ENCODE assay signal across 19 mouse cellular contexts in genomic region chr8:106147868-106148565, GRCm38 (mm10). TPM values are rescaled to one million over a fixed set of nuclear protein-coding genes. Genes with fewer than 3 reads are reported as not detected.
DNase-seq lines count a peak whose midpoint lies in the region; ATAC-seq and TF ChIP-seq lines count a peak whose summit lies in the region.
"Had no signal": no experiment of that assay in that cellular context is flagged by ENCODE, and none has a peak within 500 bp of the region (broad histone marks: within the 10 kb centered on the region; RNA-seq: fewer than 3 reads in every experiment).

No protein-coding gene starts in this region.

- H3K4me1 ChIP-seq in heart, embryonic 10.5 days, result peaks cover 22% of the 10 kb centered on the region
- peaks cover 13% of the 10 kb centered on the region for H3K4me1 ChIP-seq in testis, adult 2 months (ENCODE audit: control insufficient read depth, insufficient read depth, low read length)
- peaks cover 11% of the 10 kb centered on the region for H3K4me1 ChIP-seq in forebrain, embryonic 12.5 days

- no peaks in the 10 kb centered on the region for H3K27me3 ChIP-seq in heart, embryonic 10.5 days (ENCODE audit: insufficient read depth, poor library complexity, severe bottlenecking)
- H3K27me3 ChIP-seq in testis, adult 2 months (ENCODE audit: control insufficient read depth, insufficient read depth, low read length), result no peaks in the 10 kb centered on the region
- 0 out of 2 replicates have a peak, but pooled peaks cover 9% of the 10 kb centered on the region for H3K27me3 ChIP-seq in forebrain, embryonic 12.5 days
- H3K27me3 ChIP-seq: embryonic facial prominence, embryonic 13.5 days; forebrain, embryonic 13.5 days; kidney, embryonic 15.5 days; limb, embryonic 13.5 days; Patski had no signal

- H3K36me3 ChIP-seq in heart, embryonic 10.5 days, result no peaks in the 10 kb centered on the region
- H3K36me3 ChIP-seq in testis, adult 2 months (ENCODE audit: control insufficient read depth, insufficient read depth, low read length), result no peaks in the 10 kb centered on the region
- no peaks in the 10 kb centered on the region for H3K36me3 ChIP-seq in forebrain, embryonic 12.5 days (replicated peaks)
- H3K36me3 ChIP-seq: kidney, embryonic 15.5 days; limb, embryonic 13.5 days had no signal

- H3K9ac ChIP-seq in forebrain, embryonic 12.5 days, result no peak overlapping the region
- H3K9ac ChIP-seq: embryonic facial prominence, embryonic 13.5 days; forebrain, embryonic 13.5 days; kidney, embryonic 15.5 days; limb, embryonic 13.5 days had no signal

- H3K4me3 ChIP-seq in heart, embryonic 10.5 days, result no peak overlapping the region
- no peak overlapping the region for H3K4me3 ChIP-seq in testis, adult 2 months (ENCODE audit: control insufficient read depth, low read depth, low read length)
- no peak overlapping the region for H3K4me3 ChIP-seq in forebrain, embryonic 12.5 days (replicated peaks)
- H3K4me3 ChIP-seq: embryonic facial prominence, embryonic 13.5 days; forebrain, embryonic 13.5 days; kidney, embryonic 15.5 days; limb, embryonic 13.5 days had no signal

- TF ChIP-seq POLR2A in testis, adult 2 months (IDR thresholded peaks at IDR 0.05; ENCODE audit: control insufficient read depth, low read depth, low read length), result no peak

- TF ChIP-seq CTCF in testis, adult 2 months (IDR thresholded peaks at IDR 0.05; ENCODE audit: control insufficient read depth, insufficient read depth, insufficient replicate concordance, low read depth, low read length), result no peak

- H3K9me3 ChIP-seq in heart, embryonic 10.5 days, result no peaks in the 10 kb centered on the region
- no peaks in the 10 kb centered on the region for H3K9me3 ChIP-seq in forebrain, embryonic 12.5 days
- H3K9me3 ChIP-seq: embryonic facial prominence, embryonic 13.5 days; forebrain, embryonic 13.5 days; kidney, embryonic 15.5 days; limb, embryonic 13.5 days had no signal

- H3K4me2 ChIP-seq in forebrain, embryonic 12.5 days, result no peak overlapping the region
- H3K4me2 ChIP-seq: embryonic facial prominence, embryonic 13.5 days; forebrain, embryonic 13.5 days; kidney, embryonic 15.5 days; limb, embryonic 13.5 days had no signal

- H3K27ac ChIP-seq in heart, embryonic 10.5 days, result no peak overlapping the region
- H3K27ac ChIP-seq in testis, adult 2 months (ENCODE audit: control insufficient read depth, insufficient read depth, low read depth, low read length), result peak overlapping the region; percentile 68; the same call in 1 of the 2 replicates
- H3K27ac ChIP-seq in forebrain, embryonic 12.5 days, result no peak overlapping the region
- H3K27ac ChIP-seq: embryonic facial prominence, embryonic 13.5 days; forebrain, embryonic 13.5 days; kidney, embryonic 15.5 days; limb, embryonic 13.5 days had no signal

- DNase-seq in heart, adult 9 months (ENCODE audit: low spot score in 2 of 2), result peak; percentile 48 to 71
- no peak for DNase-seq in heart, embryonic 10.5 days (ENCODE audit: low spot score)
- no peak for DNase-seq in testis, postnatal 10 days (ENCODE audit: low spot score)
- peak; percentile 69 for DNase-seq in adrenal gland, postnatal 25 days
- DNase-seq in testis, postnatal 14 days (ENCODE audit: low spot score), result peak; percentile 65
- no peak for DNase-seq in cerebellum, adult 18-20 months
- DNase-seq: heart, postnatal 36 days; right cerebral cortex, postnatal 25 days; thymus, postnatal 36 days had no signal

- 79% methylated on average over 6 of the region's 6 CpGs for WGBS in heart, embryonic 10.5 days
- WGBS in forebrain, embryonic 12.5 days, result 86% methylated on average over 6 of the region's 6 CpGs

- no peak for ATAC-seq in forebrain, embryonic 12.5 days (ENCODE audit: low FRiP score)
- ATAC-seq: CD4-positive, CD25-positive, alpha-beta regulatory T cell, adult 4 months; forebrain, embryonic 13.5 days; Patski had no signal

RNA-seq across cellular contexts. Expression of gene Pla2g15, which starts 2.2 kb away (rescaled TPM):
- 10.6 and 13.6 TPM in 2 replicates for polyA plus RNA-seq in heart, embryonic 10.5 days (2016; fragmentation: Nextera tagmentation; extraction: Ambion mirVana)
- 1.9 and 2.6 TPM in 2 replicates for polyA plus RNA-seq in testis, adult 2 months (2012; rRNA removed)
- total RNA-seq in adrenal gland, postnatal 25 days (2021), result 27.6 and 27.7 TPM in 2 replicates
- polyA plus RNA-seq in forebrain, embryonic 12.5 days (2016; fragmentation: Nextera tagmentation; extraction: Ambion mirVana), result 13.8 and 15.8 TPM in 2 replicates

RNA-seq across cellular contexts. Expression of gene Esrp2, which starts 11.2 kb away (rescaled TPM):
- polyA plus RNA-seq in heart, embryonic 10.5 days (2016; fragmentation: Nextera tagmentation; extraction: Ambion mirVana), result 2.4 and 5.4 TPM in 2 replicates
- polyA plus RNA-seq in testis, adult 2 months (2012; rRNA removed), result 0.84 and 1.8 TPM in 2 replicates
- 2.0 and 3.9 TPM in 2 replicates for total RNA-seq in adrenal gland, postnatal 25 days (2021)
- 1.9 TPM in 2 replicates for polyA plus RNA-seq in forebrain, embryonic 12.5 days (2016; fragmentation: Nextera tagmentation; extraction: Ambion mirVana)
- total RNA-seq: granulocyte monocyte progenitor cell, adult 5-6 weeks; neutrophil, adult 5-6 weeks had no signal
- polyA plus RNA-seq: CD4-positive, CD25-positive, alpha-beta regulatory T cell, adult 4 months had no signal

RNA-seq across cellular contexts. Expression of gene Slc7a6, which starts 20.6 kb away (rescaled TPM):
- 47.3 and 67.8 TPM in 2 replicates for polyA plus RNA-seq in heart, embryonic 10.5 days (2016; fragmentation: Nextera tagmentation; extraction: Ambion mirVana)
- 54.1 and 69.5 TPM in 2 replicates for polyA plus RNA-seq in testis, adult 2 months (2012; rRNA removed)
- 25.6 and 29.0 TPM in 2 replicates for total RNA-seq in adrenal gland, postnatal 25 days (2021)
- 72.9 and 79.8 TPM in 2 replicates for polyA plus RNA-seq in forebrain, embryonic 12.5 days (2016; fragmentation: Nextera tagmentation; extraction: Ambion mirVana)

Comparison
In these comparisons a context has a peak if more than half of its experiments do, and no peak if none do; other contexts are left out.
1. DNase-seq: peak in heart, adult 9 months (2 of 2), adrenal gland, postnatal 25 days (single experiment) and testis, postnatal 14 days (single experiment); none in heart, embryonic 10.5 days (single experiment), testis, postnatal 10 days (single experiment) and cerebellum, adult 18-20 months (0 of 2).